Mouse (Mus musculus): Measurements from ENCODE around the gene Alkbh6. TPM values are rescaled to one million over a fixed set of nuclear protein-coding genes. Genes with fewer than 3 reads are reported as not detected.

The Alkbh6 gene
- polyA plus RNA-seq (2016; fragmentation: Nextera tagmentation; extraction: Ambion mirVana): 73.2 and 79.0 TPM in 2 replicates

DNA sequence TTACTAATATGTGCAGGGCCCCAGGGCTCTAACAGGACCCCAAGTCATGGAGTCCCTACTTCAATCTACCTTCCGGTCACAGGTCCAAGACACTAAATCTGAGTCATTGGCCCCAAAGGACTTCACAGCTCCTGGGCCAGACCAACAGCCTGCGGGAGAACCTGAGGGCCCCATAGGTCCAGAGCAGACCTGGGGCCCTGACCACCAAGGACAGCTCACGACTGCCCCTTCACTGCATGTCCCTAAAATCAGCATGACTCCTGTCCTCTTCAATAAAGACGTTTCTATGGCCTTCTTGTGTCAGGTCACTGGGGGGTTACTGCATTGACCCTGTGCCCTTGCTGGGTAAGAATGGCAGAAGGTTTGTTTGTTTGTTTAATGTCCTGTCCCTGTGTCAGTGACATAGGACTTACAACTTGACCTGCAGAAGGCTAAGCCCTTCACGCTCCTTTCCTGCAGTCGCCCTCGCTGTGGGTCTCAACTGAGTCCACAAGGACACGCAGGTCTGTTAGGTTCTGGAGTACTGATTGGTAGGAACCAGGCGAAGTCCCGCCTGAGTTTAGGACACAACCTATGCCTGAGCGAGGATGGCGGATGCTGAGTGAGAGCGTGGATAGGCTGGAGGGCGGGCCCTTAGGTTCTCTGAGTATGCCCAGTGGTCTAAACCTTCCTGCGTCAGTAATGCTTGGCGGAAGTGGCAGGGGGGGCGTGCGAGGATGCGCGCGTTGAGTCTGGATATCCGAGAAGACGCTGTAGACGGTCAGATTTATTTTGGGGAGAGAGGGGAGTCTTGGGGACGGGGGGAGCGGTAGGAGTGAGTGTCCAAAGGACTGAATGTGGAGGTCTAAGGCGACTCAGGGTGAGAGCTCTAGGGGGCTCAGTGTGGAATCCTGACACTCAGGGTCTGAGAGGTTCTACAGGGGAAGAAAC lies at the start of gene Alkbh6:
Gene Alkbh6, plus strand, starts transcription at position 642 of the 930 bp plus-strand sequence.
- ATAC-seq (ENCODE audit: low FRiP score): peak; percentile 99
- peak within 1 kb of the TSS; percentile 69 for H3K4me3 ChIP-seq (replicated peaks)
- peak within 1 kb of the TSS; percentile 69 for H3K27ac ChIP-seq
- H3K9ac ChIP-seq: peak within 1 kb of the TSS; percentile 80
- no peaks in the 10 kb centered on the region for H3K27me3 ChIP-seq
- 4% methylated on average over 27 of the region's 27 CpGs for WGBS
- H3K9me3 ChIP-seq: no peaks in the 10 kb centered on the region
- H3K36me3 ChIP-seq (replicated peaks): peaks cover 38% of the 10 kb centered on the region
- peak within 1 kb of the TSS; percentile 94 for H3K4me2 ChIP-seq
- peaks cover 21% of the 10 kb centered on the region for H3K4me1 ChIP-seq

DNA sequence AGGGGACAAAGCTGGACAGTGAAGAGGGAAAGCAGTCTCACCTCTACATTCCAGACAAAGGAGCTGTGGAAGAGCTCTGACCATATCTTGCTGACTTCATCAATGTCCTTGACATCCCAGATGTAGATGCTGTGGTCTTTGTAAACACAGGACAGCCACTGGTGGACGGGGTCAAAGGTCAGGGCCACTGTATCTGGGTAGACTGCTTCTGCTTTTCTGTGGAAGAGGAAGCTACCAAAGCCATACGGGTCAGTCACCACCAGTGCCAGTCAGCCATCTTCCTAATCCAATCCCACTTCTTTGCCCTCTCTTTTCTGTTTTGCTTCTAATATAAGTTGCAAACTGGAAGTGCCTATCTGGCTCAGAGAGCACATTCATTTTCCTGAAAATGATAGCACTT lies 43.5 kb upstream of the Alkbh6 start:
- Histone ChIP-seq H3K9ac (no peak overlapping the region), H3K27ac (no peak overlapping the region), H3K36me3 (replicated peaks) (peaks cover 57% of the 10 kb centered on the region), H3K4me2 (no peak overlapping the region), H3K9me3 (no peaks in the 10 kb centered on the region), H3K4me1 (no peaks in the 10 kb centered on the region), H3K4me3 (replicated peaks) (no peak overlapping the region), H3K27me3 (no peaks in the 10 kb centered on the region)
- ATAC-seq (ENCODE audit: low FRiP score): no peak
- 90% methylated on average over 2 of the region's 2 CpGs for WGBS

DNA sequence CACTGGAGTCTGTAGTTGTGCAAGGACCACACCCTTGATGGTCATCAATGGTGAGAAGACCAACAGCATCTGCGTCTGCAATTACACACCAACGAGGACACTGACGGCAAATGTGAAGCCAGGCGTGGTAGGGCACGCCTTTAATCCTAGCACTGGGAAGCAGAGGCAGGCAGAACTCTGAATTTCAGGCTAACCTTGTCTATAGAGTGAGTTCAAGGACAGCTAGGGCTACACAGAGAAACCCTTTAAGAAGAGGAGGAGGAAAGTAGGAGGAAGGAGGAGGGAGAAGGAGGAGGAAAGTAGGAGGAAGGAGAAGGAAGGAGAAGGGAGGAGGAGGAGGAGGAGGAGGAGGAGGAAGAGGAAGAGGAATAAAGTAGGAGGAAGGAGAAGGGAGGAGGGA lies 43.0 kb upstream of the Alkbh6 start:
- 95% methylated on average over 5 of the region's 5 CpGs for WGBS
- peaks cover 62% of the 10 kb centered on the region for H3K36me3 ChIP-seq (replicated peaks)

DNA sequence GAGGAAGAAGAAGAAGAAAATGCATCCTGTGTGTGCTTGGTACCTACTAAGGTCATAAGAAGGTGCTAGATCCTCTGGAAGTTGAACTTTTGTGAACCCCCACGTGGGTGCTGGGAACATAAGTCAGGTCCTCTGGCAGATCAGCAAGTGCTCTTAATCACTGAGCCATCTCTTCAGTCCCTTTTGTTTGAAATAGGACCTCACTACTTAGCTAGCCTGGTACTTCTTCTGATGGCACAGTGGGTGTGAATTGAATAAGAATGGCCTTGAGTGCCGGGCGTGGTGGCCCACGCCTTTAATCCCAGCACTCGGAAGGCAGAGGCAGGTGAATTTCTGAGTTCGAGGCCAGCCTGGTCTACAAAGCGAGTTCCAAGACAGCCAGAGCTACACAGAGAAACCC lies 42.6 kb upstream of the Alkbh6 start:
- Histone ChIP-seq H3K27ac (no peak overlapping the region), H3K4me2 (no peak overlapping the region), H3K4me1 (no peaks in the 10 kb centered on the region), H3K9ac (no peak overlapping the region), H3K36me3 (replicated peaks) (peaks cover 63% of the 10 kb centered on the region), H3K27me3 (no peaks in the 10 kb centered on the region), H3K4me3 (replicated peaks) (no peak overlapping the region), H3K9me3 (no peaks in the 10 kb centered on the region)
- 91% methylated on average over 7 of the region's 7 CpGs for WGBS
- ATAC-seq (ENCODE audit: low FRiP score): no peak

More for the DNA sequence above, 43.0 kb upstream of the Alkbh6 start:
- H3K4me3 ChIP-seq (replicated peaks): no peak overlapping the region
- no peak overlapping the region for H3K27ac ChIP-seq
- no peak overlapping the region for H3K9ac ChIP-seq
- H3K4me1 ChIP-seq: no peaks in the 10 kb centered on the region
- no peaks in the 10 kb centered on the region for H3K27me3 ChIP-seq
- no peak overlapping the region for H3K4me2 ChIP-seq
- H3K9me3 ChIP-seq: no peaks in the 10 kb centered on the region
- no peak for ATAC-seq (ENCODE audit: low FRiP score)

GRCm38 (mm10) chr7:30266780-30267179 lies 41.7 kb upstream of the Alkbh6 start:
- H3K27me3 ChIP-seq: no peaks in the 10 kb centered on the region
- ATAC-seq (ENCODE audit: low FRiP score): no peak
- peaks cover 63% of the 10 kb centered on the region for H3K36me3 ChIP-seq (replicated peaks)
- H3K4me1 ChIP-seq: no peaks in the 10 kb centered on the region
- no peak overlapping the region for H3K27ac ChIP-seq
- H3K4me2 ChIP-seq: no peak overlapping the region
- no peak overlapping the region for H3K9ac ChIP-seq
- 85% methylated on average over 3 of the region's 3 CpGs for WGBS
- H3K9me3 ChIP-seq: no peaks in the 10 kb centered on the region
- no peak overlapping the region for H3K4me3 ChIP-seq (replicated peaks)

- Histone ChIP-seq H3K4me3 (replicated peaks) (no peak overlapping the region), H3K27ac (no peak overlapping the region), H3K9me3 (no peaks in the 10 kb centered on the region), H3K36me3 (replicated peaks) (peaks cover 47% of the 10 kb centered on the region), H3K27me3 (no peaks in the 10 kb centered on the region), H3K4me1 (no peaks in the 10 kb centered on the region), H3K4me2 (no peak overlapping the region), H3K9ac (no peak overlapping the region)
- WGBS: 89% methylated on average over 4 of the region's 4 CpGs
- no peak for ATAC-seq (ENCODE audit: low FRiP score)
Measured at GRCm38 (mm10) chr7:30269641-30270040, 38.9 kb upstream of the Alkbh6 start.

DNA sequence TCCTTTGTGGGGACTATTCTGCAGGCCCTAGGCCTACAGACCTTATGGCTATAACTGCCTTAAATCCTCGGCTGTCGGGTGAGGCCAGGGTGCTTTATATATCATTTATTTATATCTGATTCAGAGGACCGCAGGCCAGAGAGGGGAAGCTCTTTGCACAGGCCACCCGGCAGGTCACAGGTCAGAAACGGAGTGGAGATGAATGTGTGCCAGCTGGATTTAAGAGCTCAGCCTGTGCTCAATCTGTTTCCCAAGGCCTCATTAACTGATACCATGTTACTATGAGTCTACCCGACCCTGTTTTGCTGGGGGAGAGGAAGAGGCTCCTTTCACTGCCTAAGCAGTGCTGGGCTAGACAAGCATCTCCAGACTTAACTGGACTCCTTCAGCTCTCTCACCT lies 34.1 kb upstream of the Alkbh6 start:
- no peaks in the 10 kb centered on the region for H3K9me3 ChIP-seq
- no peak overlapping the region for H3K27ac ChIP-seq
- no peak overlapping the region for H3K4me2 ChIP-seq
- peaks cover 21% of the 10 kb centered on the region for H3K36me3 ChIP-seq (replicated peaks)
- H3K4me3 ChIP-seq (replicated peaks): no peak overlapping the region
- no peak for ATAC-seq (ENCODE audit: low FRiP score)
- peaks cover 7% of the 10 kb centered on the region for H3K4me1 ChIP-seq
- H3K27me3 ChIP-seq: no peaks in the 10 kb centered on the region
- 85% methylated on average over 6 of the region's 6 CpGs for WGBS
- no peak overlapping the region for H3K9ac ChIP-seq

DNA sequence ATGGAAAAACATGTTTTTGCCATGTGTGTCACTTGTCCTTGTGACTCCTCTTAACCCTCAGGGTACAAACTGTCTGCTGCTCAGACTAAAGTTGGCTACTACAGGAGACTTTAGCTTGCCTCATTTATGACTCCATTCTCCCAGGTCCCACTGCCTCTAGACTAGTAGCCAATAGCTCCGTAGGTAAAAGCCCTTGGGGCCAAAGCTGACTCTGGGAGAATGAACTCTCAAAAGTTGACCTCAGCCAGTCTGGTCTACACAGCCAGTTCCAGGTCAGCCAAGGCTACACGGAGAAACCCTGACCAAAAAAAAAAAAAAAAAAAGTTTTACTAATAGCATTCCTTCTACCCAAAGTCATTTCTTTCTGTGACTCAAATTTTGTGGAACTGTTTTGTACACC lies 29.6 kb upstream of the Alkbh6 start:
- H3K27me3 ChIP-seq: no peaks in the 10 kb centered on the region
- ATAC-seq (ENCODE audit: low FRiP score): no peak
- H3K4me3 ChIP-seq (replicated peaks): peak overlapping the region; percentile 68; the same call in 1 of the 2 replicates
- no peaks in the 10 kb centered on the region for H3K36me3 ChIP-seq (replicated peaks)
- H3K4me1 ChIP-seq: peaks cover 15% of the 10 kb centered on the region
- H3K9me3 ChIP-seq: no peaks in the 10 kb centered on the region
- H3K4me2 ChIP-seq: peak overlapping the region; percentile 69
- WGBS: 63% methylated on average over 2 of the region's 2 CpGs
- H3K27ac ChIP-seq: no peak overlapping the region
- H3K9ac ChIP-seq: no peak overlapping the region

DNA sequence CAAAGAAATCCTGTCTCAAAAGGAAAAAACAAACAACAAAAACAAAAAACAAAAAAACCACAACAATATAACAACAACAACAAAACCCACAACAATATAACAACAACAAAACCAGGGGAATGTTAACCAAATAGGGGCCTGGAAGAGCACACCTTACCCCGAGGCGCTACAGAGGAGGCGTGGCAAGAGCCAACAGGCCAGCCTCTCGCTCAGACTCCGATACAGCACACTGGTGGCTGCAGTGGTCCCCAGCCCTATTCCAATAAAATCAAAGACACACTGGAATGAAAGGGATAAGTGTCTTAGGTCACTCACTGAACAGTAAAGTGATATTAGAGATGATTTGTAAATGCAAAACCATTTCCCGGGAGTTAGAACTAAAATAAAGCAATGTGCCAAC lies 29.0 kb upstream of the Alkbh6 start:
- Histone ChIP-seq H3K4me2 (peak overlapping the region; percentile 69), H3K36me3 (replicated peaks) (no peaks in the 10 kb centered on the region), H3K4me1 (peaks cover 15% of the 10 kb centered on the region), H3K9me3 (no peaks in the 10 kb centered on the region), H3K4me3 (replicated peaks) (peak overlapping the region; percentile 68), H3K27me3 (no peaks in the 10 kb centered on the region), H3K27ac (peak overlapping the region; percentile 96; the same call in 1 of the 2 replicates), H3K9ac (peak overlapping the region; percentile 61)
- 0% methylated on average over 6 of the region's 6 CpGs for WGBS
- no peak for ATAC-seq (ENCODE audit: low FRiP score)

DNA sequence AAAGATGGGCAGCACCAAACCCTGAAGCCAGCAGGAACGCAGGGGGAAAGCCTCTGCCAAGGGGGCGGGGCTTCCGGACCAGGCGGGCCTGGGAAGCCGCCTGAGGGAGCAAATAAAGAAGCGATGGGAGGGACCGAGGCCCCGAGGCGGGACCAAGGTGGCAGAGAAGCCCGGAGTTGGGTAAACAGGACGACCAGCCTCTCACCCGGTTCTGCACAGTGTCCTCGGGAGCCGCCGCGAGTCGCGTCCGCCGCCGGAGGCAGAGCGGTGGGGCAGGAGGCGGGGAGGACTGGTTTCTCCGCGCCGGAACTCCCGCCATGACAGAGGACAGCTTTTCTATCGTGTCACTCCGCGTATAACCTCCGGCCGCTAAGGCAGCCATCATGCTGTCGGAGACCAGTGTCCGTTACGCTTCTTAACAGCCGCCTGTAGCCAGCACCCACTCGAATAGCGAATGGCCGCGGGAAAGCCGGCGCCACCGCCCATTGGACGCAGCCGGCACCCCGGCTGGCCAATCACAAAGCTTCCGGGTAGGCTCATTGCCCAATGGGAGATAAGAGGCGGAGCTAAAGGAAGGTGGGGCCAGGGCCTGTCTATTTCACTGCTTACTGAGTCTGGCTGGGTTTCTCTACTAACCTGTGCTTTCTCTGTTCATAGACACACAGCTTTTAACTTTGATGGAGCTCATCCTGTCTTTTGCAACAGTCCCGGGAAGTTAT lies 28.4 kb upstream of the Alkbh6 start, which contains the start of the genes Thap8 and Wdr62:
Gene Thap8, plus strand, starts transcription at position 144 of the 719 bp plus-strand sequence.
Gene Wdr62, minus strand, starts transcription at position 469 of the 719 bp plus-strand sequence.
- Histone ChIP-seq H3K4me1 (peaks cover 15% of the 10 kb centered on the region), H3K27me3 (no peaks in the 10 kb centered on the region), H3K36me3 (replicated peaks) (no peaks in the 10 kb centered on the region), H3K4me3 (replicated peaks) (peak within 1 kb of the TSS; percentile 68), H3K9me3 (no peaks in the 10 kb centered on the region), H3K4me2 (peak within 1 kb of the TSS; percentile 69), H3K27ac (peak within 1 kb of the TSS; percentile 96), H3K9ac (peak within 1 kb of the TSS; percentile 61)
- under 1% methylated on average over 49 of the region's 49 CpGs for WGBS
- ATAC-seq (ENCODE audit: low FRiP score): peak; percentile 96

- peak; percentile 88 for ATAC-seq (ENCODE audit: low FRiP score)
- Histone ChIP-seq H3K27ac (peak overlapping the region; percentile 96), H3K4me2 (peak overlapping the region; percentile 69), H3K36me3 (replicated peaks) (no peaks in the 10 kb centered on the region), H3K9me3 (no peaks in the 10 kb centered on the region), H3K4me3 (replicated peaks) (peak overlapping the region; percentile 68), H3K4me1 (peaks cover 15% of the 10 kb centered on the region), H3K9ac (peak overlapping the region; percentile 40; the same call in 1 of the 2 replicates), H3K27me3 (no peaks in the 10 kb centered on the region)
- WGBS: 1% methylated on average over 20 of the region's 20 CpGs
Measured at GRCm38 (mm10) chr7:30280670-30281138, 27.8 kb upstream of the Alkbh6 start.

DNA sequence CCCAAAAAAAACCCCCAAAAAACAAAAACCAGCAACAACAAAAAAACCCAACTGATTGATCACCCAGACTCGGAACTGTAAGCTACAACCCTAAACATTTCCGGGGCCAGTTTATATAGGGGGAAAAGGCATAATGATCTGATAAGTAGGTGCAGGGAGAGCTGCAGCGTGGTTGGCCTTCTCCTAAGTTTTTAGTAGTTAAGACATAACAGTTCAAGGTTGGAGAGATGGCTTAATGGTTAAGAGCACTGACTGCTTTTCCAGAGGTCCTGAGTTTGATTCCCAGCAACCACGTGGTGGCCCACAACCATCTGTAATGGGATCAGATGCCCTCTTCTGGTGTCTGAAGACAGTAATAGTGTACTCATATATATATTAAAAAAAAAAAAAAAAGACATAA lies 27.0 kb upstream of the Alkbh6 start:
- Histone ChIP-seq H3K4me3 (replicated peaks) (no peak overlapping the region), H3K27me3 (no peaks in the 10 kb centered on the region), H3K36me3 (replicated peaks) (no peaks in the 10 kb centered on the region), H3K4me2 (peak overlapping the region; percentile 69; the same call in 1 of the 2 replicates), H3K9me3 (no peaks in the 10 kb centered on the region), H3K4me1 (peaks cover 15% of the 10 kb centered on the region), H3K27ac (no peak overlapping the region), H3K9ac (no peak overlapping the region)
- ATAC-seq (ENCODE audit: low FRiP score): no peak
- 85% methylated on average over 4 of the region's 4 CpGs for WGBS

All from forebrain, embryonic 12.5 days (tissue).